Mouse (Mus musculus) cortical plate, adult 2 months (tissue): ENCODE measurements around the gene Klhl29.

Experiments
- CTCF ChIP-seq: fragments of 200-500 bp; IDR thresholded peaks from 2 replicates; pipeline ENCODE4 v1.5.1; 2011; ENCODE audit warnings: mild to moderate bottlenecking, control low read depth, low read length; ENCODE audit not compliant: insufficient read depth; ENCODE audit errors: extremely low read depth
- POLR2A ChIP-seq: fragments of 200-500 bp; IDR thresholded peaks from 2 replicates; pipeline ENCODE4 v1.6.1; 2011; ENCODE audit warnings: mild to moderate bottlenecking, low read length, control low read depth; ENCODE audit not compliant: insufficient read depth; ENCODE audit errors: extremely low read depth

DNA sequence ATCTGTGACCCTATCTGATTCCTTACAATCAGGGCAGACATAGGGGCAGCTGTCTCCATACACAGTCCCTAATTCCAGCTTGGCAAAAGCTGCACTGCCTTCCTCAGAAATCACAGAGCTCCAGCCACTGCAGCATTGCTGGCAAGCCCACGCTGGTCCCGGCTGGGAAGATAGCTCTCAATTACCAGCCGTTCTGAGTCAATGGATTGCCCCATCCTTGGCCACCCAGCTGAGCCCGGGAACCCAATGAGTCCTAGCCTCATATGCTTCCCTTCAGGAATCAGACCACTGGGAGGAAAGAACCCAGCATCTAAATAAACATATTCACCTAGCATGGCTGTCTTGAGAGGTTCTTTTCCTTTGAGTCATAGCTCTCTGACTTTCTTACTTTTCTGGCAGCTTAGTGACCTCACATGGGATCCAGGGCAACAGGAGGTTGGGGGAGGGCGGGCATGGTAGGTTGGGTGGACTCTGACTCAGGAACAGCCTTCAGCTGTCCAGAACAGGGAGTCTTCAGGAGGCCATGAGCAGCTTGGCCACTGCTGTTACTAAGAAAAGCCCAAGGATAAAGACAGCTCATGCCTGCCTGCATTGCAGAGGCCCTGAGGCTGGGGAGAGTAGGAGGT lies 198.7 kb downstream of the Klhl29 start:
- TF ChIP-seq POLR2A: no peak
- no peak for TF ChIP-seq CTCF
